Mouse (Mus musculus): ENCODE results near the gene Flt1.

DNA sequence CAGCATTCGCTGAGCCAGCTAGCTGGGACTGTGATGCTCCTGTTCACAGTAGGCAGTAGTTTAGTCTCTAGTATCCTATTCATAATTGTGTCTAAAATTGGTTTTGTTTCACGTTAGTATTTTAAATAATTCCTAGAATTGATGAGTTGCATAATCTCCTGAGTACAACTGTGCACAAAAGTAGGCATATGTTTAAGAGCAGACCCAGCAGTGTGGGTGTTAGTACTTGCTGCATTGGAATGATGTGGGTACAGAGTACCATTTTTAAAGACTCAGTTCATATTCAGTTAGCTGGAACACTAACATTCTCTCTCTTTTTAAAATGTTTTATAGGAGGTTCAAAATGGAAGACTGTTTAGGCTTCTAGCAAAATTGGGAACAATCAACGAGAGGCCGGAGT lies 186.4 kb downstream of the Flt1 start:
- no peak for TF ChIP-seq CTCF (IDR thresholded peaks at IDR 0.05; ENCODE audit: borderline replicate concordance, control insufficient read depth, extremely low read depth, insufficient read depth, low read length, poor library complexity)
- TF ChIP-seq POLR2A (IDR thresholded peaks at IDR 0.05; ENCODE audit: control insufficient read depth, extremely low read depth, insufficient read depth, low read length, poor library complexity), result no peak
